In the genomic region with DNA sequence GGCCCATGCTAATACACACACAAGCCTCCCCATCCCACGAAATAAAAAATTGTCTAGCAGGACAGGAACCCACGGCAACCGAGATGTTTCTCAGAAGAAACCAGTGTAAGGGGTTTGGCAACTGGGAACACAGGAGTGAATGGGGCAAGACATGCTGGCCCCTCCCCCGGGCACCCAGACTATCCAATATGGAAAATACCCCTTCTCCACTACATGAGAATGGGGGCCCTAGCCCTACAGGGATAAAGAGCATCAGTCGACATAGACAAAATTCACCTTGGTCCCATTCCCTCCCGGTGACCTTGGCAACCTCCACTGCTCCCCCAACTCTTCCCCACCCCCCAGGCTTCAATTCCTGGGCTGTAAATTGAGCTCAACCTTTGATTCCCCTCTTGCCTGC, we compare ENCODE assay signal across 17 mouse cellular contexts. TPM values are rescaled to one million over a fixed set of nuclear protein-coding genes. Genes with fewer than 3 reads are reported as not detected.
DNase-seq lines count a peak whose midpoint lies in the region; ATAC-seq lines count a peak whose summit lies in the region.
"Had no signal": no experiment of that assay in that cellular context is flagged by ENCODE, and none has a peak within 500 bp of the region (broad histone marks: within the 10 kb centered on the region; RNA-seq: fewer than 3 reads in every experiment).

No protein-coding gene starts in this region.

- DNase-seq in forebrain, embryonic 10.5 days (ENCODE audit: extremely low spot score, low spot score) = no peak
- DNase-seq in adrenal gland, postnatal 14 days = no peak
- no peak for DNase-seq in adrenal gland, adult 2 months
- DNase-seq: cerebellum, postnatal 36 days; heart, postnatal 36 days; liver, embryonic 13.5 days had no signal

- H3K9me3 ChIP-seq in forebrain, embryonic 10.5 days = peaks cover 14% of the 10 kb centered on the region; the same call in 1 of the 2 replicates
- no peaks in the 10 kb centered on the region for H3K9me3 ChIP-seq in forebrain, embryonic 12.5 days
- H3K9me3 ChIP-seq in hindbrain, embryonic 13.5 days = no peaks in the 10 kb centered on the region
- H3K9me3 ChIP-seq in midbrain, embryonic 13.5 days = no peaks in the 10 kb centered on the region
- H3K9me3 ChIP-seq: embryonic facial prominence, embryonic 12.5 days; liver, embryonic 13.5 days; lung, embryonic 15.5 days had no signal

- H3K36me3 ChIP-seq in forebrain, embryonic 10.5 days (replicated peaks) = no peaks in the 10 kb centered on the region
- H3K36me3 ChIP-seq in forebrain, embryonic 12.5 days (replicated peaks) = no peaks in the 10 kb centered on the region
- H3K36me3 ChIP-seq in hindbrain, embryonic 13.5 days = no peaks in the 10 kb centered on the region
- no peaks in the 10 kb centered on the region for H3K36me3 ChIP-seq in midbrain, embryonic 13.5 days
- H3K36me3 ChIP-seq: embryonic facial prominence, embryonic 12.5 days; heart, embryonic 13.5 days; liver, embryonic 13.5 days; lung, embryonic 15.5 days had no signal

- H3K9ac ChIP-seq in forebrain, embryonic 12.5 days = no peak overlapping the region
- H3K9ac ChIP-seq in hindbrain, embryonic 13.5 days = no peak overlapping the region
- H3K9ac ChIP-seq in midbrain, embryonic 13.5 days (replicated peaks) = no peak overlapping the region; the same call in 1 of the 2 replicates
- H3K9ac ChIP-seq: embryonic facial prominence, embryonic 12.5 days; heart, embryonic 13.5 days; liver, embryonic 13.5 days; lung, embryonic 15.5 days had no signal

- peaks cover 55% of the 10 kb centered on the region for H3K27me3 ChIP-seq in forebrain, embryonic 10.5 days (ENCODE audit: poor library complexity, severe bottlenecking)
- peaks cover 16% of the 10 kb centered on the region; the same call in 1 of the 2 replicates for H3K27me3 ChIP-seq in forebrain, embryonic 12.5 days
- H3K27me3 ChIP-seq in hindbrain, embryonic 13.5 days = peaks cover 5% of the 10 kb centered on the region; the same call in 1 of the 2 replicates
- no peaks in the 10 kb centered on the region; the same call in 1 of the 2 replicates for H3K27me3 ChIP-seq in midbrain, embryonic 13.5 days

- H3K4me2 ChIP-seq in forebrain, embryonic 12.5 days = peak overlapping the region; percentile 13; the same call in 1 of the 2 replicates
- no peak overlapping the region for H3K4me2 ChIP-seq in hindbrain, embryonic 13.5 days
- peak overlapping the region; percentile 9; the same call in 1 of the 2 replicates for H3K4me2 ChIP-seq in midbrain, embryonic 13.5 days (replicated peaks)
- H3K4me2 ChIP-seq: embryonic facial prominence, embryonic 12.5 days; heart, embryonic 13.5 days; liver, embryonic 13.5 days; lung, embryonic 15.5 days had no signal

- peak overlapping the region; percentile 87 for H3K27ac ChIP-seq in forebrain, embryonic 10.5 days
- H3K27ac ChIP-seq in forebrain, embryonic 12.5 days = peak overlapping the region; percentile 93
- H3K27ac ChIP-seq in hindbrain, embryonic 13.5 days = peak overlapping the region; percentile 50
- H3K27ac ChIP-seq in midbrain, embryonic 13.5 days = peak overlapping the region; percentile 77
- H3K27ac ChIP-seq: embryonic facial prominence, embryonic 12.5 days; heart, embryonic 13.5 days; kidney, postnatal 0 days; liver, embryonic 13.5 days; lung, embryonic 15.5 days; stomach, postnatal 0 days had no signal

- 63% methylated on average over 6 of the region's 6 CpGs for WGBS in forebrain, embryonic 10.5 days
- WGBS in forebrain, embryonic 12.5 days = 13% methylated on average over 6 of the region's 6 CpGs
- WGBS in hindbrain, embryonic 13.5 days = 13% methylated on average over 6 of the region's 6 CpGs
- 24% methylated on average over 6 of the region's 6 CpGs for WGBS in midbrain, embryonic 13.5 days

- peak overlapping the region; percentile 18; the same call in 1 of the 2 replicates for H3K4me3 ChIP-seq in forebrain, embryonic 10.5 days
- H3K4me3 ChIP-seq in forebrain, embryonic 12.5 days (replicated peaks) = no peak overlapping the region
- no peak overlapping the region for H3K4me3 ChIP-seq in hindbrain, embryonic 13.5 days
- H3K4me3 ChIP-seq in midbrain, embryonic 13.5 days (replicated peaks) = no peak overlapping the region
- H3K4me3 ChIP-seq: embryonic facial prominence, embryonic 12.5 days; heart, embryonic 13.5 days; liver, embryonic 13.5 days; lung, embryonic 15.5 days; myocyte had no signal

- ATAC-seq in forebrain, embryonic 12.5 days (ENCODE audit: low FRiP score) = peak; percentile 42
- no peak for ATAC-seq in hindbrain, embryonic 13.5 days (ENCODE audit: low FRiP score)
- peak; percentile 41 for ATAC-seq in midbrain, embryonic 13.5 days
- no peak for ATAC-seq in inflammation-experienced regulatory T-cells, adult 6 months
- ATAC-seq: intestine, postnatal 0 days had no signal

- H3K4me1 ChIP-seq in forebrain, embryonic 10.5 days = peaks cover 57% of the 10 kb centered on the region
- H3K4me1 ChIP-seq in forebrain, embryonic 12.5 days = peaks cover 58% of the 10 kb centered on the region
- peaks cover 54% of the 10 kb centered on the region for H3K4me1 ChIP-seq in hindbrain, embryonic 13.5 days (replicated peaks)
- peaks cover 59% of the 10 kb centered on the region for H3K4me1 ChIP-seq in midbrain, embryonic 13.5 days (replicated peaks)
- H3K4me1 ChIP-seq: heart, embryonic 13.5 days; lung, embryonic 15.5 days had no signal

RNA-seq across cellular contexts. Expression of gene Rplp1, which starts 42.5 kb away (rescaled TPM):
- 1,247 and 1,263 TPM in 2 replicates for polyA plus RNA-seq in forebrain, embryonic 10.5 days (2016; fragmentation: Nextera tagmentation; extraction: Ambion mirVana)
- 758 and 840 TPM in 2 replicates for polyA plus RNA-seq in forebrain, embryonic 12.5 days (2016; fragmentation: Nextera tagmentation; extraction: Ambion mirVana)
- 917 and 923 TPM in 2 replicates for polyA plus RNA-seq in hindbrain, embryonic 13.5 days (2015; fragmentation: Nextera tagmentation; extraction: Ambion mirVana)
- polyA plus RNA-seq in midbrain, embryonic 13.5 days (2015; fragmentation: Nextera tagmentation; extraction: Ambion mirVana) = 860 and 872 TPM in 2 replicates
- 1,575 and 2,047 TPM in 2 replicates for total RNA-seq in adrenal gland, postnatal 14 days (2021)
- 1,000 to 10,000 TPM; 2,277 to 2,466 TPM for total RNA-seq in adrenal gland, adult 2 months (2021)
- polyA plus RNA-seq in adrenal gland, adult 2 months (2012; rRNA removed) = 10,700 and 12,163 TPM in 2 replicates
- 1,000 to 10,000 TPM; 2,175 to 3,618 (median 3,142) TPM for polyA plus RNA-seq in inflammation-experienced regulatory T-cells, adult 6 months (2017; shearing (Covaris generic))

Comparison
In these comparisons a context has a peak if more than half of its experiments do, and no peak if none do; other contexts are left out.
1. ATAC-seq: peak in forebrain, embryonic 12.5 days (single experiment) and midbrain, embryonic 13.5 days (single experiment); none in hindbrain, embryonic 13.5 days (single experiment) and inflammation-experienced regulatory T-cells, adult 6 months (single experiment).
2. Peak in every context shown above with its lines, with median percentiles within 50 percentile points of each other: H3K27ac ChIP-seq.